Mouse (Mus musculus) monocyte, adult 5-6 weeks (primary cell): ENCODE results near the gene Akap1. TPM values are rescaled to one million over a fixed set of nuclear protein-coding genes. Genes with fewer than 3 reads are reported as not detected.

Source experiments
- ATAC-seq: fragments of 153-309, 156-312 bp; replicated peaks from 2 replicates; pipeline ENCODE4 v1.8.0; 2017; ENCODE audit warnings: mild to moderate bottlenecking; ENCODE audit not compliant: low TSS enrichment, insufficient number of reproducible peaks, severe bottlenecking, poor library complexity, low FRiP score
- total RNA-seq: library from RNA; stranded (forward); fragments of 200-1000, 200-491, 200-594 nt; gene quantifications from 3 replicates; pipeline ENCODE4 v1.2.3, GENCODE M21; 2017

Akap1 gene
- total RNA-seq, 1 experiment from 2014 or later = 0.38 TPM

DNA sequence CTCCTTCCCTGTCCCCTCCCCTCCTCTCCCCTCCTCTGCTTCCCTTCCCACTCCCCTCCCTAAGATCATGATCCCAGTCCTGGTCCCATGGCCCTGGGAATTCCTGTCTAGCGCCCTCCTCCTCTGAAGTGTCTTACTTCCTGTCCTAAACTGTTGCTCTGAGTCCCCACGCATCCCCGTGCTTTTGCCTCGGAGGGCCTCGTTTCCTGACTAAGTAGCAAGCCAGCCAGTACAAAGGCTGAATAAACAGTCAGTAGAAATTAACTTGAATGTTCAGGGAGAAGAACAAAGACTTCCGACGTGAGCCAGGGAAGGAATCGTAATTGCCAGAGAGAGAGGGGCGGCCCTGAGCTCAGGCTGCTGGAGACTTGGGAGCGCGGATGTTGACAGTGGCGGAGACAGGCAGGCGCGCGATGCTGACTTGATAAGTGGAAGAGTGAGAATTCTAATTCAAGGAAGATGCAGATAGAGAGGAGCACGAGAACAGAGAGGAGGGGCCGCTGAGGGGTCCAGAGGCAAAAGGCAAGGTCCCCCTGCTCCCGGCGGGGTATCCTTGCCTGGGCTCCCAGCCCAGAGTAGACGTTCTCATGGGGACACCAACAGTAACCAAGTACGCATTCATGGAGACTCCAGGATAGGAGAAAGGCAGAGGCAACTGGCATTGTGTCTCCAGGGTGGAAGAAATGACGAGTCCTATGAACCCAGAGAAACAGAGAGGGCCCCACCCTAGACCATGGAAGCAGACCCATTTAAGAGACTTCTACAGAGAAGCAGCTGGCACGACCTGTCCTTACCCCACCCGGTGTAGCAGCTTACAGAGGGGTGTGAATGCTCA is 43.4 kb downstream of the Akap1 start:
- no peak for ATAC-seq

- ATAC-seq = no peak
These were observed 44.1 kb downstream of the Akap1 start for GRCm38 (mm10) chr11:88820253-88820652.

GRCm38 (mm10) chr11:88817061-88817460 is 47.3 kb downstream of the Akap1 start:
- no peak for ATAC-seq

DNA sequence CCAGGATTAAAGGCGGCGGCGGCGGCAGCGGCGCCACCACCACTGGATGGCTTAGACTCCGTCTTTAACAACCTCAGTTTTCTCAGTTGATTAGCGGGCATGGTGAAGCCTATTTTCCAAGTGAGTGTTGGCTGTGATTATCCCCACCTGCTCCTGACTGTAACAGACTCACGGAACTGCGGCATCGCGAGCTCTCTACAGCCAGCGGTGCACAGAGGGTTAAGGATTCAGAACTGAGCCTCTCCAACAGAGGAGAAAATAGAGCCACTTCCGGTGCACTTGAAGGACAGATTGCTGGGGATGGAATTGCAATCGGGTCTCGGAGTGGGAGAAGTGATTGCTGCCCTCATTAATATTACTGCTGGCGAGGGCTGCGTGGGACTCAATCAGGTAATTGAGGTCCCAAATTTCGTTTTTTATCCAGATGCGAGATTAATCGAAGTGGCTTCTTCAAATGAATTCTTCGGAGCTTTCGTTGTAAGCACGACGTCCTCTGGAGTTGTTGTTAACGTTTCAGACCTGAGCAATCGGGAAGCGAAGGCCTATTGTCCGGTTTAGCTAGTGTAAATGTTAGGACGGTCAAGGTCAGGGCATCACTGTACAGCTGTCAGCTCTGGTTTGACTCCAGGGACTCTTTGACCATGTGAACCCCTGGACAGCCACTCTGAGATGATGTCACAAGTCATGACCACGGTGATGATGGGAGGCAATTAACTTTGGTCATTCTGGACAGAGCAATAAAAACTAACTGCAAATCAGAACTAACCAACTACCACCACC is 61.0 kb downstream of the Akap1 start:
- no peak for ATAC-seq

GRCm38 (mm10) chr11:88796207-88796606 is 68.2 kb downstream of the Akap1 start:
- ATAC-seq = no peak

- ATAC-seq = no peak
These were observed 74.5 kb downstream of the Akap1 start for GRCm38 (mm10) chr11:88789893-88790292.

- no peak for ATAC-seq
These were observed 77.6 kb downstream of the Akap1 start for GRCm38 (mm10) chr11:88786816-88787215.

GRCm38 (mm10) chr11:88783525-88783924 is 80.9 kb downstream of the Akap1 start:
- ATAC-seq = no peak

GRCm38 (mm10) chr11:88782531-88782930 is 81.9 kb downstream of the Akap1 start:
- no peak for ATAC-seq

Other genes starting within 250 kb of the Akap1 start
- 19.4 to 72.0 TPM (median 35.2 TPM) in 3 replicates for gene Msi2, start 146.1 kb downstream of the Akap1 start, total RNA-seq
- gene Scpep1, start 90.9 kb upstream of the Akap1 start, total RNA-seq = 36.8 to 48.1 TPM (median 46.4 TPM) in 3 replicates
- gene Elobl, start 102.3 kb upstream of the Akap1 start, total RNA-seq = not detected in 3 replicates
- 3.2 to 10.6 TPM (median 7.6 TPM) in 3 replicates for gene Coil, start 105.7 kb upstream of the Akap1 start, total RNA-seq
- 49.5 to 82.1 TPM (median 73.1 TPM) in 3 replicates for gene Trim25, start 134.8 kb upstream of the Akap1 start, total RNA-seq
- gene Dgke, start 202.3 kb upstream of the Akap1 start, total RNA-seq = 4.6 to 8.2 TPM (median 8.2 TPM) in 3 replicates
- gene Gm525, start 209.3 kb upstream of the Akap1 start, total RNA-seq = not detected in 3 replicates